Mouse (Mus musculus): ENCODE data around the gene Slc35d2. TPM values are rescaled to one million over a fixed set of nuclear protein-coding genes. Genes with fewer than 3 reads are reported as not detected.
"Not testable (repeated sequence)": the region's sequence is repeated elsewhere in the genome, so short reads cannot be mapped to it uniquely, and the experiment has no call there.

Slc35d2 gene
- total RNA-seq, 2 experiments from 2014 or later = 0.50 to 0.66 TPM

DNA sequence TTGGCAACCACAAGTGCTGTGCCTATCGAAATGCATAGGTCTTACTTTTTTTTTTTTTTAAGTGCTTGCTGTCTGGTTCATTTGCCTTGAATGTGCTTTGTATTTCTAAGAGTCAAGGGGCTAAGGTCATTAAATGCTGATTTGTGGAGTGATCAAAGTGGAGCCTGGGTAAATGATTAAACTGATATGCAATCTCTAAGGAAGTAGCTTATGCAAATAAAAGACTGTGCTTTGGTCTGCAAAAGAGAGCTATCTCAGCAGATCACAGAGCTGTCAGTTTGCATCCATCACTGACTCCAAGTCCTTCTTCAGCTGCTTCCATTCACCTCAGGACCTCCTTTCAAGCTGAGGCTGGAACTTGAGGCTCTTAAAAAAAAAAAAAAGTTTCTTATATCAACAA lies 75.2 kb downstream of the Slc35d2 start:
- no peak for DNase-seq (ENCODE audit: low spot score)

DNA sequence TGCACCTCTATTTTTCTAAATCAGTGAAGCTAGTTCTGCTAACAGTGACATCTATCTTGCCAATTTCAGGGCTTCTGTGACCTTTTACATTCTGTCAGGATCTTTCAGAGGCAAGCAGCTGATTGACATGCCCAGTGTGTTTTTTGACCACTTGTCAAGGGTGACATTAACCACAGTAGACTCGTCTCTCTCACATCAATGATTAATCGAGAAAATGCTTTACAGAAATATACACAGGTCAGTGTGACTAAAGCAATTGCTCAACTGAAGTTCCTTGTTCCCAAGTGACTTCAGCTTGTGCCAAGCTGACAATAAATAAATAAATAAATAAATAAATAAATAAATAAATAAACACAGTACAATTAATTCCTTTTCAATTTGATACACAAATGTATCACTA lies 76.9 kb downstream of the Slc35d2 start:
- not testable (repeated sequence) for DNase-seq (ENCODE audit: low spot score)

DNA sequence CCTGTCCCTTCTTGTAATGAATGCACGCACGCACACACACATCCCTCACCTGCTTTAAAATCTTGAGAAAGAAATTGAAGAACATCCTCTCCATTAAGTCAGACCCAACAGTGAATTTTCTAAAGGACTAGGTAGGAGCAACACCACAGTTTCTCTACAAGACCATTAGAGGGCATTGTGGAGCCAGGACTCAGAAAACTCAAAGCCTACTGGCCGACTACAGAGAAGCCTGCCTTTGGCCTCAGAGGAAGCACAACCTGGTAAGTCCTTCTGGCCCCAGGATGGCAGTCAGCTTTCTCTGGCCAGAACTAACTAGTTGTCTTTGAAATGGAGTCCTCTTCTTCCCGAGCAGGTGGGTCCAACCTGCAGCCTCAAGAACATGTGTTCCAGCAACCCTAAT lies 78.3 kb downstream of the Slc35d2 start:
- no peak for DNase-seq (ENCODE audit: low spot score)

DNA sequence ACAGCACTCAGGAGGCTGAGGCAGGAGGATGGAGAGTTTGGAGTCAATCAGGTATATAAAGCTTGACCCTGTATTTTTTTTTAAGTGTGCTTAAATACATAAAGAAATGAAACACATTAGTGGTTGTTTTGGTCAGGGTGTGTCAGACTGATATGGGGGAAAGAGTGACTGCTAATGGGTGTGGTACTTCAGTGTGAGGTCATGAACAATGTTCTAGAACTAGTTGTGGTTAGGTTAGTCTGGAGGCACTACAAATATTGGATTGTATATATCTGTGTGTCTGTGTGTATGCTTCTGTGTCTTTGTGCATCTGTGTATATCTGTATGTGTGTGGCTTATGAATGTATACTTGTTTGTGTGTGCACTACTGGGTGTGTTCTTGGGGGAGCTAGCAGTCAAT lies 79.6 kb downstream of the Slc35d2 start:
- DNase-seq (ENCODE audit: low spot score) = no peak

DNA sequence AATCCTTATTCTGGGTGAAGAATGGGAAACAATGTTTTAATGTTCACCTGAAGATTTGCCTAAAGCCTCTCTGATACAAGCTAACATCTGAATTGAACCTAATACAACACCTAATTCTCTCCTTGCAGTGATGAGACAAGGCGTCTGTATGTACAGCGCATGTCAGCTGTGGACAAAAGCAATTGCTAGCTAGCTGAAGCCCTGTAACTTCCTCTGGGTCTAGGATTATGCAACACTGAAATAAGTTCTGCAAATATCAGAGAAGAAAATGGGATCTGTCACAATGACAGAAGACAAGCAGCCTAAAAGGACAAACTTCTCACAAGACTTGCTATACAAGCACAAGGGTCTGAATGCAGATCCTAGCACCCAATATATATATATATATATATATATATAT lies 80.7 kb downstream of the Slc35d2 start:
- DNase-seq (ENCODE audit: low spot score) = no peak

Other genes with a start within 250 kb of the Slc35d2 start
- gene Hsd17b3, start 40.1 kb downstream of the Slc35d2 start, total RNA-seq (2021) = not detected
- 10 to 100 TPM; 33.2 to 34.5 TPM for gene Zfp367, start 23.8 kb upstream of the Slc35d2 start, total RNA-seq (2021)
- 10 to 100 TPM; 25.1 to 28.4 TPM for gene Habp4, start 32.5 kb upstream of the Slc35d2 start, total RNA-seq (2021)
- 1 to 10 TPM; 5.9 to 7.5 TPM for gene Cdc14b, start 145.9 kb upstream of the Slc35d2 start, total RNA-seq (2021)
- gene Aaed1, start 183.3 kb upstream of the Slc35d2 start, total RNA-seq (2021) = 10 to 100 TPM; 47.3 to 51.5 TPM
- 100 to 1,000 TPM; 121 to 124 TPM for gene Ctsl, start 241.5 kb upstream of the Slc35d2 start, total RNA-seq (2021)

Measured in gastrocnemius, adult 18-20 months (tissue).